8 mouse cellular contexts compared by ENCODE assay signal in genomic region chr4:134343071-134344031, GRCm38 (mm10). TPM values are rescaled to one million over a fixed set of nuclear protein-coding genes. Genes with fewer than 3 reads are reported as not detected.
A peak's percentile ranks its signal among the peaks of the same experiment; 100 is the strongest.
DNase-seq lines count a peak whose midpoint lies in the region; ATAC-seq and TF ChIP-seq lines count a peak whose summit lies in the region.

Gene Slc30a2 (plus strand): TSS chr4:134343181.

- H3K4me3 ChIP-seq in gastrocnemius, adult 2 months = peak within 1 kb of the TSS; percentile 67
- H3K4me3 ChIP-seq in hindbrain, embryonic 13.5 days = peak within 1 kb of the TSS; percentile 29
- peak within 1 kb of the TSS; percentile 32 for H3K4me3 ChIP-seq in limb, embryonic 14.5 days (replicated peaks; ENCODE audit: low read length)
- H3K4me3 ChIP-seq in stomach, embryonic 14.5 days (ENCODE audit: low read depth, low read length) = peak within 1 kb of the TSS; percentile 22

- TF ChIP-seq CTCF in gastrocnemius, adult 2 months (IDR thresholded peaks at IDR 0.05) = no peak

- TF ChIP-seq POLR2A in limb, embryonic 14.5 days (IDR thresholded peaks at IDR 0.05; ENCODE audit: borderline replicate concordance, extremely low read depth, insufficient read depth, insufficient read length) = no peak

- H3K27ac ChIP-seq in gastrocnemius, adult 2 months = peak within 1 kb of the TSS; percentile 49
- H3K27ac ChIP-seq in hindbrain, embryonic 13.5 days = no peak within 1 kb of the TSS
- H3K27ac ChIP-seq in limb, embryonic 14.5 days (replicated peaks; ENCODE audit: low read depth, low read length) = no peak within 1 kb of the TSS
- H3K27ac ChIP-seq in stomach, embryonic 14.5 days (ENCODE audit: low read length) = no peak within 1 kb of the TSS

- H3K4me2 ChIP-seq in hindbrain, embryonic 13.5 days = peak within 1 kb of the TSS; percentile 49
- H3K4me2 ChIP-seq in limb, embryonic 14.5 days (replicated peaks; ENCODE audit: low read depth, low read length, severe bottlenecking) = peak within 1 kb of the TSS; percentile 47
- H3K4me2 ChIP-seq in stomach, embryonic 14.5 days (replicated peaks; ENCODE audit: low read depth, low read length) = peak within 1 kb of the TSS; percentile 44

- no peaks in the 10 kb centered on the region for H3K9me3 ChIP-seq in hindbrain, embryonic 13.5 days
- no peaks in the 10 kb centered on the region for H3K9me3 ChIP-seq in limb, embryonic 14.5 days (ENCODE audit: control insufficient read depth, low read length)
- H3K9me3 ChIP-seq in stomach, embryonic 14.5 days (ENCODE audit: control insufficient read depth, low read depth, low read length) = no peaks in the 10 kb centered on the region

- H3K27me3 ChIP-seq in hindbrain, embryonic 13.5 days = peaks cover 62% of the 10 kb centered on the region
- H3K27me3 ChIP-seq in limb, embryonic 14.5 days (ENCODE audit: control insufficient read depth, insufficient read depth, low read length) = peaks cover 37% of the 10 kb centered on the region
- peaks cover 28% of the 10 kb centered on the region for H3K27me3 ChIP-seq in stomach, embryonic 14.5 days (ENCODE audit: control insufficient read depth, insufficient read depth, low read length)

- H3K4me1 ChIP-seq in hindbrain, embryonic 13.5 days (replicated peaks) = peaks cover 12% of the 10 kb centered on the region
- peaks cover 8% of the 10 kb centered on the region for H3K4me1 ChIP-seq in limb, embryonic 14.5 days (ENCODE audit: control insufficient read depth, insufficient read depth, low read length)
- peaks cover 6% of the 10 kb centered on the region; the same call in 1 of the 2 replicates for H3K4me1 ChIP-seq in stomach, embryonic 14.5 days (ENCODE audit: control insufficient read depth, insufficient read depth, low read length)

- no peak for ATAC-seq in hindbrain, embryonic 13.5 days (ENCODE audit: low FRiP score)
- ATAC-seq in limb, embryonic 14.5 days (ENCODE audit: low FRiP score, low read depth) = no peak
- ATAC-seq in stomach, embryonic 14.5 days (ENCODE audit: insufficient number of reproducible peaks, insufficient read depth, low FRiP score, low read depth) = 0 out of 2 replicates have a peak, but pooled peaks have one; percentile 10

- DNase-seq in gastrocnemius, adult 2 months = peak; percentile 74
- no peak for DNase-seq in gastrocnemius, postnatal 14 days
- DNase-seq in adrenal gland, postnatal 36 days = peak; percentile 68 to 78
- no peak for DNase-seq in limb, embryonic 14.5 days (ENCODE audit: low spot score)
- no peak for DNase-seq in frontal cortex, postnatal 36 days (ENCODE audit: low spot score in 2 of 2)
- DNase-seq in ovary, adult 18-20 months (ENCODE audit: low spot score) = no peak

- 3% methylated on average over 61 of the region's 61 CpGs for WGBS in hindbrain, embryonic 13.5 days
- WGBS in limb, embryonic 14.5 days = 2% methylated on average over 51 of the region's 61 CpGs
- 3% methylated on average over 53 of the region's 61 CpGs for WGBS in stomach, embryonic 14.5 days

- H3K9ac ChIP-seq in hindbrain, embryonic 13.5 days = peak within 1 kb of the TSS; percentile 60
- peak within 1 kb of the TSS; percentile 38 for H3K9ac ChIP-seq in limb, embryonic 14.5 days (ENCODE audit: low read depth, low read length, severe bottlenecking)
- no peak within 1 kb of the TSS for H3K9ac ChIP-seq in stomach, embryonic 14.5 days (replicated peaks; ENCODE audit: low read depth, low read length)

- intact Hi-C loops in gastrocnemius, adult 2 months (cut with DNase I) = no loop called here
- intact Hi-C loops in gastrocnemius, postnatal 14 days (cut with DNase I; ENCODE audit: low total_unique reads) = no loop called here

- no peaks in the 10 kb centered on the region for H3K36me3 ChIP-seq in hindbrain, embryonic 13.5 days
- H3K36me3 ChIP-seq in limb, embryonic 14.5 days (ENCODE audit: control insufficient read depth, insufficient read depth, low read length) = no peaks in the 10 kb centered on the region
- no peaks in the 10 kb centered on the region for H3K36me3 ChIP-seq in stomach, embryonic 14.5 days (ENCODE audit: control insufficient read depth, insufficient read depth, low read length)

RNA-seq across cellular contexts. Expression of gene Slc30a2, which starts in this region (rescaled TPM):
- 10 to 100 TPM in 1 of 2 experiments, 1 to 10 TPM in 1; 4.4 to 25.8 TPM for total RNA-seq in gastrocnemius, adult 2 months (2021)
- total RNA-seq in gastrocnemius, postnatal 14 days (2021) = 1 to 10 TPM in 1 of 2 experiments, under 1 TPM in 1; 0.47 to 6.3 TPM
- 10 to 100 TPM; 21.6 to 41.1 TPM for total RNA-seq in adrenal gland, postnatal 36 days (2021)
- not detected in 2 replicates for polyA plus RNA-seq in hindbrain, embryonic 13.5 days (2015; fragmentation: Nextera tagmentation; extraction: Ambion mirVana)
- polyA plus RNA-seq in limb, embryonic 14.5 days (2012; rRNA removed) = 0.76 and 0.78 TPM in 2 replicates
- polyA plus RNA-seq in limb, embryonic 14.5 days (2014; fragmentation: Nextera tagmentation; extraction: Ambion mirVana) = 0.21 and 0.54 TPM in 2 replicates
- polyA plus RNA-seq in stomach, embryonic 14.5 days (2014; fragmentation: Nextera tagmentation; extraction: Ambion mirVana) = not detected in 2 replicates

Comparison
In these comparisons a context has a peak if more than half of its experiments do, and no peak if none do; other contexts are left out.
1. DNase-seq: peak in gastrocnemius, adult 2 months (single experiment) and adrenal gland, postnatal 36 days (2 of 2); none in gastrocnemius, postnatal 14 days (single experiment), limb, embryonic 14.5 days (single experiment), frontal cortex, postnatal 36 days (0 of 2) and ovary, adult 18-20 months (single experiment).
2. Peak in ATAC-seq, H3K4me3 ChIP-seq and H3K4me2 ChIP-seq in stomach, embryonic 14.5 days; RNA of the gene not detected or under 1 TPM.
3. Peak in every context shown above with its lines, with median percentiles within 50 percentile points of each other: H3K4me3 ChIP-seq and H3K4me2 ChIP-seq.